Mouse (Mus musculus): ENCODE data around the gene Cap1. TPM values are rescaled to one million over a fixed set of nuclear protein-coding genes. Genes with fewer than 3 reads are reported as not detected.

The Cap1 gene
- 192 and 203 TPM in 2 replicates for polyA plus RNA-seq (2012; rRNA removed)

DNA sequence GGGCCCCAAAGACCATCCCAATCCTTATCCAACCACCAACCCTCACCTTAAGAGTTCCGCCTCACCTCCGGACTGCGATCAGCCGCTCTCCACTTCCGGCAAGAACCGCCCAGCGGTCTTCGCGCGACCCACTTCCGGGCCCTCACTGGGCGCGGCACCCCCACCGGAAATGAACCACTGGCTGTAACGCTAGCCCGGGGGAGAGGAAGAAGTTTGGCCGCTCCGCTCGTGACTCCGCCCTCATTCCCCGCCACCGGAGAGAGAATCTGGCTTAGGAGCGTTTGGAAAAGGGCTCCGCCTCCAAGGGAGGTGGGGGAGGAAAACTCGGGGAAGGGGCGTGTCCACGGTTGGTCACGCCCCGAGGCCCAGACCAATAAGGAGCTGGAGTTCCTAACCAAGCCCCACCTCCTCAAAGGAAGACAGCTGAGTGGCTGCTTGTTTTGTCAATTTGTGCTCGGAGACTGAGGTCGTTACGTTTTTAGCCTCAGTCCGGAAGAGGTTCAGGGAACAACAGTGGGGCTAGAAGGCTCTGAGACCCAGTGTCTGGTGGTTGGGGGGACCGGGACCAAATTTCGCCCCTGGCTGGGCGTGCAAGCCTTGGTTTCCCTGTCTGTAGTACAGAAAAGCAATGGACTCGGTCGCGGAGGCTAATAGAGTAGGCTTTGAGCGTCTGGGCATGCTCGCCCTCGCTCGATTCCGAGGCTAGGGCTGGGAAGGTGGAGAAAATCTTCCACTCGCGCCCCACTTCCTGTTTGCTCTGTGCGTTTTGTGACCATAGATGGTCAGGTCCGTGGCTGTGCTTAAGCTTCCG is at the start of gene Cap1:
TSS of gene Cap1 (minus strand) at position 289 of the 811 bp plus-strand sequence.
- H3K36me3 ChIP-seq (ENCODE audit: control insufficient read depth, insufficient read depth, low read length): no peaks in the 10 kb centered on the region
- DNase-seq: peak; percentile 93
- H3K4me3 ChIP-seq (ENCODE audit: control insufficient read depth, insufficient read depth, low read length): peak within 1 kb of the TSS; percentile 96
- under 1% methylated on average over 49 of the region's 49 CpGs for whole genome bisulfite sequencing
- H3K27ac ChIP-seq (ENCODE audit: control insufficient read depth, insufficient read depth, low read length): peak within 1 kb of the TSS; percentile 94
- H3K4me1 ChIP-seq (replicated peaks; ENCODE audit: control insufficient read depth, insufficient read depth, low read length): peaks cover 8% of the 10 kb centered on the region
- H3K27me3 ChIP-seq (ENCODE audit: control insufficient read depth, insufficient read depth, low read length): no peaks in the 10 kb centered on the region
- TF ChIP-seq CTCF (IDR thresholded peaks at IDR 0.05; ENCODE audit: borderline replicate concordance, control insufficient read depth, extremely low read depth, insufficient read depth, low read length, poor library complexity) (peak; percentile 72; the same call in 1 of the 2 replicates), POLR2A (IDR thresholded peaks at IDR 0.05; ENCODE audit: control insufficient read depth, extremely low read depth, insufficient read depth, low read length, poor library complexity) (peak; percentile 98)

DNA sequence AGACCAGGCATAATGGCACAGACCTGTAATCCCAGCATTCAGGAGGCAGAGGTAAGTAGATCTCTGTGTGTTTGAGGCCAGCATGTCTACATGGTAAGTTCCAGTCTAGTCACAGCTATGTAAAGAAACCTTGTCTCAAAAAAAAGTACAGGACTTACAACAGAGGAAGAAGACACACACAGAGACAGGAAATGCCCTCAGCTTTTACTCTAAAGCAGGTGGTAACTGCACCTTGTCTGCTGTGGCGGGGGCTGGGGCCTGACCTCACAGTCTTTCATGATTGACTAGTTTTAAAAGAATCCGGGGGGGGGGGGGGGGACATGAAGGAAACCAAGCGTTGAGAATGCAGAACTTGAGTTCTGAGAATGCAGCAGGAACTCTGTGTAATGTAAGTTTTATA is 48.0 kb upstream of the Cap1 start:
- H3K4me1 ChIP-seq (replicated peaks; ENCODE audit: control insufficient read depth, insufficient read depth, low read length): peaks cover 23% of the 10 kb centered on the region
- H3K27me3 ChIP-seq (ENCODE audit: control insufficient read depth, insufficient read depth, low read length): no peaks in the 10 kb centered on the region
- no peak for TF ChIP-seq CTCF (IDR thresholded peaks at IDR 0.05; ENCODE audit: borderline replicate concordance, control insufficient read depth, extremely low read depth, insufficient read depth, low read length, poor library complexity)
- TF ChIP-seq POLR2A (IDR thresholded peaks at IDR 0.05; ENCODE audit: control insufficient read depth, extremely low read depth, insufficient read depth, low read length, poor library complexity): no peak
- peak overlapping the region; percentile 97 for H3K27ac ChIP-seq (ENCODE audit: control insufficient read depth, insufficient read depth, low read length)
- 5% methylated on average over 3 of the region's 3 CpGs for WGBS
- H3K36me3 ChIP-seq (ENCODE audit: control insufficient read depth, insufficient read depth, low read length): no peaks in the 10 kb centered on the region
- no peak overlapping the region for H3K4me3 ChIP-seq (ENCODE audit: control insufficient read depth, insufficient read depth, low read length)
- peak; percentile 77 for DNase-seq

DNA sequence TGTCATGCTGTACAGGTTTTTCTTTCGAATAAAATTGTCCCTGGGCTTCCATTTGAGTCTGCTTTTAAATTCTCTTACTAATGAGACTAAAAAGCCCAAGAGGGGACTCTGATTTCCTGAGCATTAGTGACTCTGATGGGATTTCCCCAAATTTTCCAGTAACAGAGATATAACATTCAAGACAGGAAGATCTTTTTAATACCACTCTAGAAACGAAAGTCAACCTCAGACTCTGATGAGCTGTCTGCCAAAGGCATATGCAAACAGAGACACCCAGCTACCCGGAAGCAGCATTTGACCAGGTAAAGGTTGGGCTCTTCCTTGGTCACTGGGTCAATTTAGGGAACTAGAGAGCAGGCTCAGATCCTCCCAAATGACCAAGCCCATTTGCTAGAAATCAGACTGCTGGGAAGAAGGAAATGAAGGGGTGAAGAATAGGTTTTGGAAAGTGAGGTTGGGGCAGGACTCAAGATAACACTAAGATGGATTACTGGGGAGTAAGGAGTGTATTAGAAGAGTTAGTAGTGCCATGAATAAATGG is 47.3 kb upstream of the Cap1 start:
- H3K27ac ChIP-seq (ENCODE audit: control insufficient read depth, insufficient read depth, low read length): peak overlapping the region; percentile 97
- H3K36me3 ChIP-seq (ENCODE audit: control insufficient read depth, insufficient read depth, low read length): no peaks in the 10 kb centered on the region
- DNase-seq: peak; percentile 40
- H3K27me3 ChIP-seq (ENCODE audit: control insufficient read depth, insufficient read depth, low read length): no peaks in the 10 kb centered on the region
- peaks cover 23% of the 10 kb centered on the region for H3K4me1 ChIP-seq (replicated peaks; ENCODE audit: control insufficient read depth, insufficient read depth, low read length)
- WGBS: 15% methylated on average over 3 of the region's 3 CpGs
- TF ChIP-seq POLR2A (IDR thresholded peaks at IDR 0.05; ENCODE audit: control insufficient read depth, extremely low read depth, insufficient read depth, low read length, poor library complexity): no peak
- TF ChIP-seq CTCF (IDR thresholded peaks at IDR 0.05; ENCODE audit: borderline replicate concordance, control insufficient read depth, extremely low read depth, insufficient read depth, low read length, poor library complexity): no peak
- peak overlapping the region; percentile 32; the same call in 1 of the 2 replicates for H3K4me3 ChIP-seq (ENCODE audit: control insufficient read depth, insufficient read depth, low read length)

DNA sequence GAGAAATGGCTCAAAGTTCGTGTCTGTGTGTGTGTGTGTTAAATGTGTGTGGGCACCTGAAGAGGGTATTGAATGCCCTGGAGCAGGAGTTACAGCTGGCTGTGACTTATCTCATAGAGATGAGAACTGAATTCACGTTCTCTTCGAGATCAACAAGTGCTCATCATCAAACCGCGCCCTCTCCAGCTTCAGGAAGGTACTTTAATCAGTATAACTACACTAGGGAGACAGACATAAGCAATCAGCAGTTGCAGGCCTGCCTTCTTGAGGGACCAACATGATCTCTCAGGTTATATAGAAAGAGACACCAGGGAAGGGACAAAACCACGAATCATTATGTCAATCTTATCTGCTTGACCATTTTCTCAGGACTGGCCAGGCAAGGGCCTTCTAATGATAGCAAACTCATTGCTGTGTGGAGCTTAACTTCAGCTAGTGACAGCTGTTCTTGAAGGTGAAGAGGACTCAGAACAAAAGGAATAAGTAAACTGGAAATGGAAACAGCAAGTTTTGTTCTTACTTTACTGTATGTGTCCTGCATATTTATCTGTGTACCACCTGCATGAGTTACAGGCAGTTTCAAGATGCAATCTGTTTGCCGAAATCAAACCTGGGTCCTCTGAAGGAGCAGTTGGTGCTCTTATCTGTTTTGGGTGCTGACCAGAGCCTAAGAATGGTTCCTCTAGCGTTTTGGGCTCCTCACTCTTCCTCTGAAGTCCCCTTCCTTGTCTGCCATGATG is 46.6 kb upstream of the Cap1 start:
- peak overlapping the region; percentile 97 for H3K27ac ChIP-seq (ENCODE audit: control insufficient read depth, insufficient read depth, low read length)
- WGBS: 58% methylated on average over 8 of the region's 8 CpGs
- H3K4me1 ChIP-seq (replicated peaks; ENCODE audit: control insufficient read depth, insufficient read depth, low read length): peaks cover 23% of the 10 kb centered on the region
- no peak overlapping the region for H3K4me3 ChIP-seq (ENCODE audit: control insufficient read depth, insufficient read depth, low read length)
- no peaks in the 10 kb centered on the region for H3K27me3 ChIP-seq (ENCODE audit: control insufficient read depth, insufficient read depth, low read length)
- no peak for TF ChIP-seq POLR2A (IDR thresholded peaks at IDR 0.05; ENCODE audit: control insufficient read depth, extremely low read depth, insufficient read depth, low read length, poor library complexity)
- TF ChIP-seq CTCF (IDR thresholded peaks at IDR 0.05; ENCODE audit: borderline replicate concordance, control insufficient read depth, extremely low read depth, insufficient read depth, low read length, poor library complexity): no peak
- no peaks in the 10 kb centered on the region for H3K36me3 ChIP-seq (ENCODE audit: control insufficient read depth, insufficient read depth, low read length)
- no peak for DNase-seq

DNA sequence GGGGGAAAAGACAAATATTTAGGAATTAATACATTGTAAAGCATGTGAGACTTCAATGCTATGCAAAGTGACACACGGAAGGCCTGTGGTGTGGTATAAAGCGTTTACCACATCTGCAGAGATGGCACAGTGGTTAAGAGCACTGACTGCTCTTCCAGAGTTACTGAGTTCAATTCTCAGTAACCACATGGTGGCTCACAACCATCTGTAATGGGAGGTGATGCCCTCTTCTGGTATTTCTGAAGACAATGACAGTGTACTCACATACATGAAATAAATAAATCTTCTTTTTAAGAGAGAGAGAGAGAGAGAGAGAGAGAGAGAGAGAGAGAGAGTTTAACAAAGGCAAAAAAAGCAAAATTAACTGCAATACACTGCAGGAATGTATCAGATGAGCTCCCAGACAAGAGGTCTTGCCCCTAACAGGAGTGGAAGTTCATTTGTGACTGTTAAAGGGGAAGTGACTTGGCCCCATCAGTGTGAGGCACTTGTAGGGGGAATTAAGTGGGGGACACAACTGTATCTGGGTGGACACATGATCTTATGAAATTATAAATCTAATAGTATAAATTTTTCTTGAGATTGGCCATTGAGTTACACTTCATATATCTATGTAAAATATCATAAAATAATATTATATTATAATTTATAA is 45.2 kb upstream of the Cap1 start:
- H3K4me1 ChIP-seq (replicated peaks; ENCODE audit: control insufficient read depth, insufficient read depth, low read length): peaks cover 18% of the 10 kb centered on the region
- no peak overlapping the region for H3K27ac ChIP-seq (ENCODE audit: control insufficient read depth, insufficient read depth, low read length)
- no peak for DNase-seq
- no peaks in the 10 kb centered on the region for H3K36me3 ChIP-seq (ENCODE audit: control insufficient read depth, insufficient read depth, low read length)
- TF ChIP-seq CTCF (IDR thresholded peaks at IDR 0.05; ENCODE audit: borderline replicate concordance, control insufficient read depth, extremely low read depth, insufficient read depth, low read length, poor library complexity) (no peak), POLR2A (IDR thresholded peaks at IDR 0.05; ENCODE audit: control insufficient read depth, extremely low read depth, insufficient read depth, low read length, poor library complexity) (no peak)
- H3K27me3 ChIP-seq (ENCODE audit: control insufficient read depth, insufficient read depth, low read length): no peaks in the 10 kb centered on the region
- no peak overlapping the region for H3K4me3 ChIP-seq (ENCODE audit: control insufficient read depth, insufficient read depth, low read length)
- WGBS: 15% methylated on average over 2 of the region's 2 CpGs

All from thymus, adult 2 months (tissue).